Mouse (Mus musculus): ENCODE measurements around the gene Crct1. TPM values are rescaled to one million over a fixed set of nuclear protein-coding genes. Genes with fewer than 3 reads are reported as not detected.

Crct1 gene
- 1.0 and 2.3 TPM in 2 replicates for polyA plus RNA-seq (2014; fragmentation: Nextera tagmentation; extraction: Ambion mirVana)

- Histone ChIP-seq H3K4me3 (replicated peaks; ENCODE audit: low read length) (peak within 1 kb of the TSS; percentile 47), H3K36me3 (replicated peaks; ENCODE audit: control insufficient read depth, insufficient read depth) (no peaks in the 10 kb centered on the region), H3K4me1 (replicated peaks; ENCODE audit: control insufficient read depth, insufficient read depth, low read length) (0 out of 2 replicates have a peak, but pooled peaks cover 7% of the 10 kb centered on the region), H3K27ac (no peak within 1 kb of the TSS), H3K4me2 (replicated peaks) (peak within 1 kb of the TSS; percentile 88), H3K9ac (peak within 1 kb of the TSS; percentile 62), H3K9me3 (ENCODE audit: control insufficient read depth, low read length) (no peaks in the 10 kb centered on the region), H3K27me3 (ENCODE audit: control insufficient read depth, insufficient read depth, low read length) (no peaks in the 10 kb centered on the region)
- ATAC-seq (ENCODE audit: low FRiP score) (no peak), DNase-seq (ENCODE audit: low spot score) (no peak)
- WGBS = 30% methylated on average over 4 of the region's 4 CpGs
Measured at GRCm38 (mm10) chr3:93015460-93016104, at the start of gene Crct1. Gene Crct1 (minus strand): TSS chr3:93015687.

- no peaks in the 10 kb centered on the region for H3K27me3 ChIP-seq (ENCODE audit: control insufficient read depth, insufficient read depth, low read length)
- H3K4me1 ChIP-seq (replicated peaks; ENCODE audit: control insufficient read depth, insufficient read depth, low read length) = no peaks in the 10 kb centered on the region
- no peak overlapping the region for H3K4me2 ChIP-seq (replicated peaks)
- 59% methylated on average over 10 of the region's 10 CpGs for WGBS
- no peaks in the 10 kb centered on the region for H3K9me3 ChIP-seq (ENCODE audit: control insufficient read depth, low read length)
- H3K36me3 ChIP-seq (replicated peaks; ENCODE audit: control insufficient read depth, insufficient read depth) = no peaks in the 10 kb centered on the region
- DNase-seq (ENCODE audit: low spot score) = no peak
- no peak overlapping the region for H3K27ac ChIP-seq
- no peak for ATAC-seq (ENCODE audit: low FRiP score)
- no peak overlapping the region for H3K9ac ChIP-seq
- H3K4me3 ChIP-seq (replicated peaks; ENCODE audit: low read length) = no peak overlapping the region
Measured at GRCm38 (mm10) chr3:93052826-93053474, 37.5 kb upstream of the Crct1 start.

GRCm38 (mm10) chr3:93050182-93050581 is 34.7 kb upstream of the Crct1 start:
- DNase-seq (ENCODE audit: low spot score) (no peak), ATAC-seq (ENCODE audit: low FRiP score) (no peak)
- no peak overlapping the region for H3K4me2 ChIP-seq (replicated peaks)
- H3K27me3 ChIP-seq (ENCODE audit: control insufficient read depth, insufficient read depth, low read length) = no peaks in the 10 kb centered on the region
- H3K4me1 ChIP-seq (replicated peaks; ENCODE audit: control insufficient read depth, insufficient read depth, low read length) = no peaks in the 10 kb centered on the region
- no peak overlapping the region for H3K9ac ChIP-seq
- H3K27ac ChIP-seq = no peak overlapping the region
- H3K36me3 ChIP-seq (replicated peaks; ENCODE audit: control insufficient read depth, insufficient read depth) = no peaks in the 10 kb centered on the region
- WGBS = 93% methylated on average over 1 of the region's 1 CpGs
- H3K9me3 ChIP-seq (ENCODE audit: control insufficient read depth, low read length) = no peaks in the 10 kb centered on the region
- H3K4me3 ChIP-seq (replicated peaks; ENCODE audit: low read length) = no peak overlapping the region

GRCm38 (mm10) chr3:93031450-93031849 is 16.0 kb upstream of the Crct1 start:
- no peak overlapping the region for H3K27ac ChIP-seq
- H3K4me1 ChIP-seq (replicated peaks; ENCODE audit: control insufficient read depth, insufficient read depth, low read length) = no peaks in the 10 kb centered on the region
- H3K9me3 ChIP-seq (ENCODE audit: control insufficient read depth, low read length) = no peaks in the 10 kb centered on the region
- ATAC-seq (ENCODE audit: low FRiP score) = peak; percentile 96
- no peaks in the 10 kb centered on the region for H3K27me3 ChIP-seq (ENCODE audit: control insufficient read depth, insufficient read depth, low read length)
- no peaks in the 10 kb centered on the region for H3K36me3 ChIP-seq (replicated peaks; ENCODE audit: control insufficient read depth, insufficient read depth)
- DNase-seq (ENCODE audit: low spot score) = peak; percentile 86
- no peak overlapping the region for H3K4me3 ChIP-seq (replicated peaks; ENCODE audit: low read length)
- WGBS = 52% methylated on average over 5 of the region's 5 CpGs
- H3K4me2 ChIP-seq (replicated peaks) = no peak overlapping the region
- no peak overlapping the region for H3K9ac ChIP-seq

- no peak overlapping the region for H3K9ac ChIP-seq
- H3K4me1 ChIP-seq (replicated peaks; ENCODE audit: control insufficient read depth, insufficient read depth, low read length) = no peaks in the 10 kb centered on the region
- H3K27ac ChIP-seq = no peak overlapping the region
- no peaks in the 10 kb centered on the region for H3K27me3 ChIP-seq (ENCODE audit: control insufficient read depth, insufficient read depth, low read length)
- H3K4me2 ChIP-seq (replicated peaks) = no peak overlapping the region
- no peak overlapping the region for H3K4me3 ChIP-seq (replicated peaks; ENCODE audit: low read length)
- ATAC-seq (ENCODE audit: low FRiP score) = no peak
- no peak for DNase-seq (ENCODE audit: low spot score)
- no peaks in the 10 kb centered on the region for H3K36me3 ChIP-seq (replicated peaks; ENCODE audit: control insufficient read depth, insufficient read depth)
- no peaks in the 10 kb centered on the region for H3K9me3 ChIP-seq (ENCODE audit: control insufficient read depth, low read length)
- WGBS = 88% methylated on average over 2 of the region's 2 CpGs
Measured at GRCm38 (mm10) chr3:93025486-93025885, 10.0 kb upstream of the Crct1 start.

GRCm38 (mm10) chr3:93023411-93024184 is 8.1 kb upstream of the Crct1 start:
- no peak overlapping the region for H3K9ac ChIP-seq
- no peaks in the 10 kb centered on the region for H3K4me1 ChIP-seq (replicated peaks; ENCODE audit: control insufficient read depth, insufficient read depth, low read length)
- no peaks in the 10 kb centered on the region for H3K36me3 ChIP-seq (replicated peaks; ENCODE audit: control insufficient read depth, insufficient read depth)
- ATAC-seq (ENCODE audit: low FRiP score) (no peak), DNase-seq (ENCODE audit: low spot score) (no peak)
- H3K9me3 ChIP-seq (ENCODE audit: control insufficient read depth, low read length) = no peaks in the 10 kb centered on the region
- H3K4me3 ChIP-seq (replicated peaks; ENCODE audit: low read length) = no peak overlapping the region
- 76% methylated on average over 3 of the region's 3 CpGs for whole genome bisulfite sequencing
- no peak overlapping the region for H3K27ac ChIP-seq
- no peak overlapping the region for H3K4me2 ChIP-seq (replicated peaks)
- H3K27me3 ChIP-seq (ENCODE audit: control insufficient read depth, insufficient read depth, low read length) = no peaks in the 10 kb centered on the region

GRCm38 (mm10) chr3:93021171-93021570 is 5.7 kb upstream of the Crct1 start:
- H3K27ac ChIP-seq = no peak overlapping the region
- no peaks in the 10 kb centered on the region for H3K27me3 ChIP-seq (ENCODE audit: control insufficient read depth, insufficient read depth, low read length)
- no peak overlapping the region for H3K9ac ChIP-seq
- no peak overlapping the region for H3K4me2 ChIP-seq (replicated peaks)
- H3K36me3 ChIP-seq (replicated peaks; ENCODE audit: control insufficient read depth, insufficient read depth) = no peaks in the 10 kb centered on the region
- H3K4me3 ChIP-seq (replicated peaks; ENCODE audit: low read length) = no peak overlapping the region
- H3K4me1 ChIP-seq (replicated peaks; ENCODE audit: control insufficient read depth, insufficient read depth, low read length) = no peaks in the 10 kb centered on the region
- DNase-seq (ENCODE audit: low spot score) (no peak), ATAC-seq (ENCODE audit: low FRiP score) (no peak)
- no peaks in the 10 kb centered on the region for H3K9me3 ChIP-seq (ENCODE audit: control insufficient read depth, low read length)
- 93% methylated on average over 1 of the region's 1 CpGs for WGBS

GRCm38 (mm10) chr3:93018960-93019359 is 3.5 kb upstream of the Crct1 start, which contains the start of gene Lce1m:
Gene Lce1m (minus strand): TSS chr3:93019060.
- H3K9me3 ChIP-seq (ENCODE audit: control insufficient read depth, low read length) = no peaks in the 10 kb centered on the region
- H3K4me2 ChIP-seq (replicated peaks) = no peak within 1 kb of the TSS
- H3K9ac ChIP-seq = no peak within 1 kb of the TSS
- 95% methylated on average over 2 of the region's 2 CpGs for WGBS
- H3K36me3 ChIP-seq (replicated peaks; ENCODE audit: control insufficient read depth, insufficient read depth) = no peaks in the 10 kb centered on the region
- H3K27ac ChIP-seq = no peak within 1 kb of the TSS
- H3K27me3 ChIP-seq (ENCODE audit: control insufficient read depth, insufficient read depth, low read length) = no peaks in the 10 kb centered on the region
- 0 out of 2 replicates have a peak, but pooled peaks cover 7% of the 10 kb centered on the region for H3K4me1 ChIP-seq (replicated peaks; ENCODE audit: control insufficient read depth, insufficient read depth, low read length)
- ATAC-seq (ENCODE audit: low FRiP score) (no peak), DNase-seq (ENCODE audit: low spot score) (no peak)
- H3K4me3 ChIP-seq (replicated peaks; ENCODE audit: low read length) = no peak within 1 kb of the TSS

GRCm38 (mm10) chr3:93014871-93015270 is 616 bp downstream of the Crct1 start:
- WGBS = 18% methylated on average over 5 of the region's 5 CpGs
- no peak overlapping the region for H3K27ac ChIP-seq
- H3K36me3 ChIP-seq (replicated peaks; ENCODE audit: control insufficient read depth, insufficient read depth) = no peaks in the 10 kb centered on the region

More at GRCm38 (mm10) chr3:93014871-93015270, 616 bp downstream of the Crct1 start:
- Histone ChIP-seq H3K9me3 (ENCODE audit: control insufficient read depth, low read length) (no peaks in the 10 kb centered on the region), H3K9ac (peak overlapping the region; percentile 62), H3K4me1 (replicated peaks; ENCODE audit: control insufficient read depth, insufficient read depth, low read length) (0 out of 2 replicates have a peak, but pooled peaks cover 7% of the 10 kb centered on the region), H3K4me3 (replicated peaks; ENCODE audit: low read length) (peak overlapping the region; percentile 47), H3K27me3 (ENCODE audit: control insufficient read depth, insufficient read depth, low read length) (no peaks in the 10 kb centered on the region), H3K4me2 (replicated peaks) (peak overlapping the region; percentile 88)
- ATAC-seq (ENCODE audit: low FRiP score) (peak; percentile 42; the same call in 1 of the 2 replicates), DNase-seq (ENCODE audit: low spot score) (no peak)

Data from hindbrain, embryonic 14.5 days (tissue).